8 mouse cellular contexts compared by ENCODE assay signal in the genomic region with DNA sequence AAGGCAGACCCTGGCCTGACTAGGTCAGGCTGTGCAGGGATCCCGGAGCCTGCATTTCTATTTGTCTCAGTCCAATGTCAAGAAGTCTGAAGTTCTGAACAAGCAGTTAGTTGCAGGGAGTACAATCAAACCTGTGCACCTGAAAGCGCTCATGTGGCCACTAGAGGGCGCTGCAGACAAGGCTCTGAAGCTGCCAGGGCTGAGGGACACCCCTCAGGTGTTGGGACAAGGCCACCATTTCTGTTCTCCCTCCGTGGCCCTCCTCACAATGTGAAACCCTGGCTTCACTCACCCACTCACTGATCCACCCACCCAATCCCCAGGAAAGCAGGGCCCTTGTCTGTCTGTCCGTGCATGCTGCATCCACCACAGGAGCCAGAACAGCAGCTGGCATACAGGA. TPM values are rescaled to one million over a fixed set of nuclear protein-coding genes. Genes with fewer than 3 reads are reported as not detected.
A peak's percentile ranks its signal among the peaks of the same experiment; 100 is the strongest.
DNase-seq lines count a peak whose midpoint lies in the region; ATAC-seq and TF ChIP-seq lines count a peak whose summit lies in the region.

No protein-coding gene starts in this region.

- H3K4me1 ChIP-seq in intestine, embryonic 14.5 days (replicated peaks; ENCODE audit: control insufficient read depth, insufficient read depth, low read length): no peaks in the 10 kb centered on the region
- no peaks in the 10 kb centered on the region for H3K4me1 ChIP-seq in midbrain, embryonic 10.5 days

- H3K36me3 ChIP-seq in intestine, embryonic 14.5 days (ENCODE audit: control insufficient read depth, insufficient read depth, low read length): no peaks in the 10 kb centered on the region
- no peaks in the 10 kb centered on the region for H3K36me3 ChIP-seq in midbrain, embryonic 10.5 days

- H3K27ac ChIP-seq in gastrocnemius, adult 2 months: no peak overlapping the region
- H3K27ac ChIP-seq in intestine, embryonic 14.5 days (ENCODE audit: low read depth): no peak overlapping the region
- H3K27ac ChIP-seq in midbrain, embryonic 10.5 days (replicated peaks): no peak overlapping the region; the same call in 1 of the 2 replicates

- DNase-seq in cerebellum, postnatal 14 days: peak; percentile 91 to 93
- peak; percentile 85 for DNase-seq in gastrocnemius, adult 2 months
- peak; percentile 90 for DNase-seq in intestine, embryonic 14.5 days (ENCODE audit: low spot score)
- peak; percentile 74 for DNase-seq in left cerebral cortex, postnatal 25 days (ENCODE audit: low spot score in 2 of 2)
- DNase-seq in midbrain, embryonic 10.5 days (ENCODE audit: low spot score): peak; percentile 78
- peak; percentile 63 for DNase-seq in skeletal muscle tissue, adult 2 months (ENCODE audit: low read depth, low spot score)
- no peak for DNase-seq in Muller cell, postnatal 12 days (ENCODE audit: inconsistent ontology term)

- intact Hi-C loops in gastrocnemius, adult 2 months (cut with DNase I): loop anchor here (1.0 to 10.0 kb wide), 3 partner anchors 55 to 152 kb away; a partner anchor contains a TSS
- intact Hi-C loops in left cerebral cortex, postnatal 25 days (cut with DNase I): loop anchor here (1.0 to 5.0 kb wide), 2 partner anchors 73 to 475 kb away; no protein-coding TSS in a partner anchor

- peak; percentile 80 for ATAC-seq in activated CD4-positive, CD25-positive, alpha-beta regulatory T cell, adult 4 months
- no peak for ATAC-seq in intestine, embryonic 14.5 days (replicated peaks; ENCODE audit: low FRiP score, low TSS enrichment, low read depth)

- TF ChIP-seq CTCF in gastrocnemius, adult 2 months (IDR thresholded peaks at IDR 0.05): peak; percentile 95

- WGBS in intestine, embryonic 14.5 days: 16% methylated on average over 5 of the region's 5 CpGs
- WGBS in midbrain, embryonic 10.5 days: 13% methylated on average over 5 of the region's 5 CpGs

- H3K27me3 ChIP-seq in intestine, embryonic 14.5 days (replicated peaks; ENCODE audit: control insufficient read depth, insufficient read depth, low read length): no peaks in the 10 kb centered on the region
- H3K27me3 ChIP-seq in midbrain, embryonic 10.5 days (ENCODE audit: low read depth, poor library complexity, severe bottlenecking): no peaks in the 10 kb centered on the region

- H3K9ac ChIP-seq in intestine, embryonic 14.5 days (ENCODE audit: low read length): no peak overlapping the region

- no peaks in the 10 kb centered on the region for H3K9me3 ChIP-seq in intestine, embryonic 14.5 days (ENCODE audit: control insufficient read depth, low read length)
- no peaks in the 10 kb centered on the region for H3K9me3 ChIP-seq in midbrain, embryonic 10.5 days (replicated peaks)

- no peak overlapping the region for H3K4me3 ChIP-seq in gastrocnemius, adult 2 months
- H3K4me3 ChIP-seq in intestine, embryonic 14.5 days (ENCODE audit: low read depth, low read length): no peak overlapping the region
- H3K4me3 ChIP-seq in midbrain, embryonic 10.5 days: no peak overlapping the region

- no peak overlapping the region for H3K4me2 ChIP-seq in intestine, embryonic 14.5 days (ENCODE audit: low read length)

RNA-seq across cellular contexts. Expression of a gene that starts 57.2 kb away (rescaled TPM):
- polyA plus RNA-seq in activated CD4-positive, CD25-positive, alpha-beta regulatory T cell, adult 4 months (2017; shearing (Covaris generic)): 1 to 10 TPM; 4.1 to 5.4 TPM
- 1 to 10 TPM; 4.1 to 4.7 TPM for total RNA-seq in gastrocnemius, adult 2 months (2021)
- polyA plus RNA-seq in intestine, embryonic 14.5 days (2014; fragmentation: Nextera tagmentation; extraction: Ambion mirVana): 0.08 and 0.31 TPM in 2 replicates
- 1 to 10 TPM in 1 of 2 experiments, under 1 TPM in 1; 0.98 to 1.3 TPM for total RNA-seq in left cerebral cortex, postnatal 25 days (2021)
- 0.10 and 0.14 TPM in 2 replicates for polyA plus RNA-seq in midbrain, embryonic 10.5 days (2016; fragmentation: Nextera tagmentation; extraction: Ambion mirVana)
